Mouse (Mus musculus): ENCODE results near the gene Gm10322.

Gm10322 gene

GRCm38 (mm10) chr10:59615981-59616520 is at the start of gene Gm10322:
Gene Gm10322 (plus strand): TSS chr10:59616063.
- DNase-seq (ENCODE audit: low spot score): peak; percentile 64

GRCm38 (mm10) chr10:59566968-59567367 is 48.9 kb upstream of the Gm10322 start:
- DNase-seq (ENCODE audit: low spot score): no peak

DNA sequence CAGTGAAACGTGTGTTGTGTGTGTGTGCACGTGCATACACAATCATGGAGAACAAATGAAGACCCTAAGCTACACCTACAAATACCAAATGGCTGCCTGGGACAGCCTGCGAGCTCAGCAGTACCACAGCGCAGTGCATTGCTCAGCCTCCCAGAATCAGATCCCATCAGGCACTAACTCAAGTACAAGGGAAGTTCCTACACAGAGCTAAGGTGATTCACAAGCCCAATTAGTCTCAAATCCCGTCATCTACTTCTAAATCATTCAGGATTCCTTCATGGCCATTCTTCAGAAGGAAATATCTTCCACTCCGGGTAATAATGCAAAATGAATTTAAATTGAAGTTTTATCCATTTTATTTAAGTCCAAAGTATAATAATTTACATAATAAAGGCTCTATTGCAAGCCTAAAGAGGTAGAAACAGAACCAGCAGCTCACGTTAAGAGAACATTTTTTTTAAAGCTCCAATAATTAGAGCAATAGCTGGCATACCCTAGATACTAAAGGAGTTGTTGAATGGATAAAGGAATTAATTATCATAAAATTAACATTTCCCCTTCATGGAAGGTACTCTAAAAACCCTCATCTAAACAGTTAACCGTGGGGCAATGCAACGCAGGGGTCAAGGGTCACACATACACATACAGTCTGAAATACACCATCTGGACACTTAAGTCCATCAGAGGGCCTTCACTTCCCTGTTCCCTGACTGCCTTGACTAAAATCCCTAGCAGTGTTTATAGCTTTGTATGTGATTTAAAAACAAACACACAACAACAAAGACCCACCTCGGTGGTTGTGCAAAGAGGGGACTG is 47.0 kb upstream of the Gm10322 start:
- no peak for DNase-seq (ENCODE audit: low spot score)

DNA sequence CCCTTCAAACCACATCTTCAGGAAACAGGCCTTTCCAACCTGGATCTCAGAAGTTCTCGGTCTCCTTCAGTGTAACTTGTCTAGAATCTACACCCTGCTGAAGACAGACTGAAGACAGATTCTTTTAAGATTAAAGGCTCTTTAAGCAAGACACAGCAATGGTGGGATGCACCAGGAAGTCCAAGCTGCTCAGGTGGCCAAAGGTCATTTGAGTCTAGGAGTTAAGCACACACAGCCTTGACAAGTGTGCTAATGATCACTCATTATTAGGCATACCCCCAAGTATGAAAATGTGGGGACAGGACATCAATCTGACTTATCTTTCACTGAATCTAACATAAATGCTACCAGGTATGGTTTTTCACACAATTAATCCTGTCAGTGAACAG is 46.4 kb upstream of the Gm10322 start:
- DNase-seq (ENCODE audit: low spot score): no peak

GRCm38 (mm10) chr10:59570360-59570759 is 45.5 kb upstream of the Gm10322 start:
- no peak for DNase-seq (ENCODE audit: low spot score)

GRCm38 (mm10) chr10:59570780-59571179 is 45.1 kb upstream of the Gm10322 start:
- no peak for DNase-seq (ENCODE audit: low spot score)

GRCm38 (mm10) chr10:59571273-59571672 is 44.6 kb upstream of the Gm10322 start:
- DNase-seq (ENCODE audit: low spot score): no peak

DNA sequence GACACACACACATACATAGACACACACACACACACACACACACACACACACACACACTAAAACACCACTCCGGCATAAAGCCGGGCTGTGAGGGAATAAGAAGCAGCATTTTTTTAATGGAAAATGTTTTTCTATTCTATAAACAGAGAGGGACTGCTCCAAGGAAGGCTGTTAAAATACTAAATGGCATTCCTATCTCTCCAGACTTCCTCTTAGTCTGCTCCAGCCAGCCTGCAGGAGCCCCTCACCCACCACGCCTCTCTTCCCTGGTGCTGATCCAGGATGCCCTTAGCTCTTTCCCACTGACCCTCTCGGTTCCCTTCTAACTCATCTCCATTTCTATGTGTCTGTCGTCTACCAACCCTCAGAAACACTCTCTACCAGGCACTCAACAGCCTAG is 43.9 kb upstream of the Gm10322 start:
- no peak for DNase-seq (ENCODE audit: low spot score)

GRCm38 (mm10) chr10:59576305-59576704 is 39.6 kb upstream of the Gm10322 start:
- DNase-seq (ENCODE audit: low spot score): no peak

DNA sequence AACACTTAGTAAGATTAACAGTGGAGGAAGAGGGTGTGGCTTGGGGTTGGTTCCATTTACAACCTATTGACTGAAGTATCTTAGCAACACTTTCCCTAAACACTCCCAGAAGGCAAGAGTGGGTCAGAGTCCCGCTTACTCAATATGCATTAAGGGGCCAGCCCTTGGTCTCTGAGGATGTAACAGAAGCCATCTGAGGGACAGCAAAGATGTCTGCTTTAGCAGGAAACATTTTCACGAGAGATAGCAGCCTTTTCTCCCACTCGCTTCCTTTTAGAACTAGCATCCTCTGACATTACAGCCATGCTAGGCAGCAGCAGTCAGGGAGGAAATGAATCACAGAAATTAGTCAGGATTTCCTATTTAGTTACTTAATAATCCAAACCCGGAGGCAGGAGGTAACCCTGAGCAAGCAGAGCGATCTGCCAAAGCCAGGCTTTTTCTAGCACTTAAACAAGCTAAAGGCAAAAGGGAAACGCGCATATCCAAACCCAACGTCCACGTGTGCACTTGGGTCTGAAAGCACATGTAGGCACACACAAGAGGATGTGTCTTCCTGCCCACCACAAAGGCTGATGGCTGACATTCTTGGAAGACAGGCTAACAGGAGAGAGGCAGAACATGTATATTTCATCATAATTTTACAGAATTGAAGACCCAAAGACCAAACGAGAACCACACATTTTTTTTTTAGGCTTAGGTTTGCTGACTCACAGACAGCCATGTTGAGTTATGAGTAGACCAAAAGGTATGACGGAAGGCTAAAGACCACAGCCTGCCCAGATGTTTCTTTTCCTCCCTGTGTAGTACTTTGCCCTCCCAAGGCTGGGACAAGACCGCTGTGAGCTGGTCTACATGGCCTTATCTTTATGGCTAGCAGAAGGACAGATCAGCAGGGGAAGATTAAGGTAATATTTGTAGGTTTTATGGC is 37.7 kb upstream of the Gm10322 start:
- peak; percentile 62 for DNase-seq (ENCODE audit: low spot score)

DNA sequence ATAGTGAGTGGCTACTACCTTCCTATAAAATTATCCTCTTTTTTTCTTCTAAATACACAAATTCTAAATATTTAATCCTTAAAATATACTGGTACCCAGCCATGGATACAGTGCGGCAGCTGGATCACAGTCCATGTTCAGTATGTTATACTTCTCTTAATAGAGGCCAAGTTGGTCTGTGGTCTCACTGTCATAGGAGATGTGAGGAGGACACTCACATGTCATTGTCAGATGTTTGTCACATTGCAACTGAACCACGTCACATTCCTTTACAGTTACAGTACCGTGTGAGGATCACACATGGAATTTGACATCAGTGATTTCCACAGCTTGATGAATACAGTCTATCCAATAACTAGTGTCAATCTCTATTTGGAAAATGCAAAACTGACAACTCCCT is 36.2 kb upstream of the Gm10322 start:
- DNase-seq (ENCODE audit: low spot score): no peak

- DNase-seq (ENCODE audit: low spot score): no peak
Observed at GRCm38 (mm10) chr10:59580593-59581149, 35.2 kb upstream of the Gm10322 start.

GRCm38 (mm10) chr10:59581826-59582543 is 33.9 kb upstream of the Gm10322 start:
- DNase-seq (ENCODE audit: low spot score): no peak

DNA sequence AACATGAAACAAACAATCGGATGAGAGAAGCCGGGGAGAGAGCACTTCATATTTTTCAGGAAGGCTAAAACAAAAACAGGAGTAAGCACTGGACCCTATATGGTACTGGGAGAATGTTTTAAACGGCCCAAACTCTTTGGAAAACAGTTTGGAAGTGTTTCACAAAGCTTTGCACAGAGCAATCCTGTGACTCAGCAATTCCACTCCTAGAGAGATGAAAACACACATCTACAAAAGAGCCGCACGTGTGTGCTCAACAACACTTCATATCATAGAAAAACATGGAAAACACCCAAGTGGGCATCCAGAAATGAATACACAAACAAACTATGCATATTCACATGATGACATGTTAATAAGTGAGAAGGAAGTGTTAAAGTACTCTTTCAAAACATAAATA is 30.2 kb upstream of the Gm10322 start:
- DNase-seq (ENCODE audit: low spot score): peak; percentile 16

- DNase-seq (ENCODE audit: low spot score): no peak
Observed at GRCm38 (mm10) chr10:59586821-59587220, 29.0 kb upstream of the Gm10322 start.

DNA sequence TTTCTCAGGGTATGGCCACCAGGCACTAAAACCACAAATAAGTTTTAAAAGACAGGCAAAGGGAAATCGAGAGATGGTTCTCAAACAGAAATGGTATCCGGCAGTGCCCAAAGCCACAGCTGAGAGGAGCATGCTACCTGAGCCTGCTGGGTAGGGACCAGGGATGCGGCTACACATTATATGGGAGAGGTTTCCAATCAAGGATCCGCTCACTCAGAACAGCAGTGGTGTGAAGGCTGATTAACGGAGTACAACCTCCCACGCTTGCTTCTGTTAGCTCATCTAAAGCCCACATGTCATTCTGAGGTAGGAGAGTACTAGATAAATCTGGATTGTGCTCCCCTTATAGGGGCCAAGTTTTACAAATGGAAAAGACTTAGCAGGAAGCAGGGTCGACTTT is 27.7 kb upstream of the Gm10322 start:
- DNase-seq (ENCODE audit: low spot score): no peak

DNA sequence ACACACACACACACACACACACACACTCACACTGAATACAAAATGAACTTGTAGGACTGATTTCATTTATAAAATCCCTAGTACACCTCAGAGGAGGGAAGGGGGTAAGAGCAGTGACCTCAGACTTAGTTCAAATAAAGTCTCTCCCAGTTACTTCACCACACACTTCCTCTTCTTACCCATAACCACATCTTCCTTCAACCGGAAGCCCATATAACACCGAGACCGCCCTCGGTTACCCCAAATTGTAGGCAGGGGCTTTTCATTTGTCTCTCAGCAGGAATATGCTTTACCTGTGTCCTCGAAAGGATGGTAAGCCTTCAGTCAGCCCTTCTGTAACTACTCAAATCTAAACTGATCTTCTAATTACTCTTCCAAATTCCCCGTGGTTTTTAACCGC is 26.4 kb upstream of the Gm10322 start:
- DNase-seq (ENCODE audit: low spot score): peak; percentile 23

DNA sequence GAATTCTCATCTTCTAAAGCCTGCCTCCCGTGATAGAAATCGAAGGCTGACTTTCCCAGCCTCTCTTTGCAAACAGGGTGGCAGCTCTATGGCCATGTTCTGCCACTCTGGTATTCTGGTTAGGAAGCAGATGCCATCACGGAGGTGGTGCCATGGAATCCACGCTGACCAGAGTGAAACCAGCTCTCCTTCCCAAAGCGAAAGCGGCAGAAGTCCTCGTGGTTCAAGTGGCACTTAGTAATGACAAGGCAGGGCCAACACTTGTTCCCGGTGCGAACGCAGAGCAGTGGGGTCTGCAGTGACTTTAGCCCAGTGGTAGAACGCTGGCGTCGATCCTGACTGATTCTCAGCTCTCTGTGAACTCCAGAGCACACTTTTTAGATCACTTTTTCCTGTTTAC is 26.0 kb upstream of the Gm10322 start:
- peak; percentile 63 for DNase-seq (ENCODE audit: low spot score)

DNA sequence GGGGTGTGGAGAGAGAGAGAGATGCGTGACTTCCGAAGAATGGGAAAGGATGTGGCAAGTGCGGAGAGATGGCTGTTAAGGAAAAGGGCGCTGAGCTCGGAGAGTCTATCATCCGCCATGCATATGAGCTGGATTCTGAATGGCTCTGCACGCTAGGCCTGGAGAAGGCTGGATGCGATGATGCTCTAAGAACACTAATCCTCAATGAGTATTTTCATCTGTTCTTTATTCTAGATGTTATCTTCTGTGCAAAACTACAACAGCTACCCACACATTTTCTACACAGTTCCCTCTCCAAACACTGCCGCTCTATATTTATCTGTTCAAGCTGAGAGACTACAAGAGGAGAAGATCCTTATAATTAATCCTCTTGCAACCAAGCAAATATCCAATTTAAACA is 25.3 kb upstream of the Gm10322 start:
- no peak for DNase-seq (ENCODE audit: low spot score)

DNA sequence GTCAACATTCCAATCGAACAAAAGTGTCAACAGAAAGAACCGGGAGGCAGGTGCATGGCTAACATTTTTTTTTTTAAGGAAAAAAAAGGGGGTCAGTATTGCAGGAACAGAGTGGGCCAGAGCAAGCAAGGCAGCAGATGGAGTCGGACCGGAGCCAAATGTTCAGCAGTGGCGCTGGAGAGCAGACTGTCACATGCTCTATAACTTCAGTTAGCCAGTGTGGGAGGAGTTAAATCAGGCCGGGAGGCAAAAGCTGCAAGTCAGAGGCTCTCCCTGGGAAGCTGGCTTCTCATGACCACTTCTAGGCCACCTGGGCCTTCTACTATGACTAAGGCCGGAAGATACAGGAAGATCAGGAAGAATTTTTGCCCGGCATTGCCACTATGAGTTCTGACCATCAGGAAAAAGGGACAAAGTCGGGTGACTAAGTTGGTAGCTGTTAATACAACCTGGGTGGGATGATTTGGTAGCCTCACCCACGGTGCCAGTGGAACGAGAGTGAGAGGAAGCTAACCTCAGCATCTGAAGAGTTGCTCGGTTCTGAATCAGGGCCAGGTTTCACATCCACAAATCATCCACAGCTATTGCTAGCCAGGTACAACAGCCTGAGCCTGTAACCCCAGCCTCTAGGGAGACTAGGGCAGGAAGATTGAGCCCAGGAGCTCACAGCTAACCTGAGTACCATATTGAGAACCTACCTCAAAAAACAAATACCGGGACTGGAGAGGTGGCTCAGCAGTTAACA is 21.9 kb upstream of the Gm10322 start:
- no peak for DNase-seq (ENCODE audit: low spot score)

GRCm38 (mm10) chr10:59600516-59600915 is 15.3 kb upstream of the Gm10322 start:
- DNase-seq (ENCODE audit: low spot score): no peak
